Mouse (Mus musculus): ENCODE results near the gene Thsd7b.
"Not testable (repeated sequence)": the region's sequence is repeated elsewhere in the genome, so short reads cannot be mapped to it uniquely, and the experiment has no call there.

The Thsd7b gene

GRCm38 (mm10) chr1:130066193-130066959 lies 793.3 kb downstream of the Thsd7b start:
- in situ Hi-C loops (cut with MboI, MseI): no loop called here

DNA sequence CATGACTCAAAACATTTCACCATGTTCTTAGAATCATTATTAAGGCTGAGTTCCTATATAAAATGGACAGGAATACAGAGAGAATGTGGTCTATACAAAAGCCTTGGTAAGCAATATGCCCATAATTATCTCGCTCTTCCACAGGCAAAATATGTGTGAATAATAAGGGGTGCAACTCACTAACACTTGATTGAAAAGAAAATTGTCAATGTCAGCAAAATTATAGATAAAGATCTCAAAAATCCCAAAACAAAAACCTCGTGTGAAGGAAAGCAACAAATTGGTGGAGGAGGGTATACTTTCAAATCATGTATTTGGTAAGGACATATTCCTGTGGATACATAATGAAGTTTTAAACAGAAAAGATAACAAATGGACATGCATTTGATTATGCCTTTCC lies 810.7 kb downstream of the Thsd7b start:
- in situ Hi-C loops (cut with MboI, MseI): no loop called here

DNA sequence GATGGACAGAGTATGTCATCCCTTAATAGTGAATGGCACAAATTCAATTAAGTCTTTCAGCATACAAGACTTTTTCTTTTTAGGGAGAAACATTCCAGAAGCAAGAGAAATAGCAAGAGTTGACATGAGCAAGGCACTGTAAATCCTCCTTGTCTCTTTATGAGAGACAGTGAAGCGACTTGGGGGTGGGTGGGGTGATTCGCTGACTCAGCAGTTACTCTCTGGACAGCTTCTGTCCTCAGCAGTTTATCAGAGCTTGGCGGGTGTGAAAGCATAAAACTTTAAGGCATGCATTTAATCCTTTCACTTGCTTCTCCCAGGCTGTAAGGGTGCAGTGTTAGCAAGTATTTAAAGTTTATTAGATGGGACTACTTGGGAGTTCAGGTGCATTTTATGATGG lies 812.1 kb downstream of the Thsd7b start:
- in situ Hi-C loops (cut with MboI, MseI): no loop called here

GRCm38 (mm10) chr1:130085910-130086309 lies 812.8 kb downstream of the Thsd7b start:
- in situ Hi-C loops (cut with MboI, MseI): no loop called here

GRCm38 (mm10) chr1:130099227-130099626 lies 826.1 kb downstream of the Thsd7b start:
- in situ Hi-C loops (cut with MboI, MseI): no loop called here

- in situ Hi-C loops (cut with MboI, MseI): no loop called here
Measured at GRCm38 (mm10) chr1:130112580-130113314, 839.6 kb downstream of the Thsd7b start.

DNA sequence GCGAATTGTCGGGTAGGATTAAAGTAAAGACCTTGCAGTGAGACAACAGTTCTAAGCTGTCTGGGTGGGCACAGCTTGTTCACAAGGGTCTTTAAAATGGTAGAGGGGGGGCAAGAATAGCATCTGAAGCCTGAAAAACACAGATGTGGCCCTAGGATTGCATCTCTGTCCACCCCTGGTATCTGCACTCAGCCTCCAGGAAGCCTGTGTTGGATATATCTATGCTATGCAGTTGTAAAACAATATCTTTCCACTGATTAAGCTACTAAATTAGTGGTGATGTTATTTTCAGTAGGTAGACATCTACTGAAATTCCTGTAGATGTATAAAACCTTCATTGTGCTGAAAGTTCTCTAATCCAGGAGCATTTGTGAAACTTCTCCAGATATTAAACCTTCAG lies 840.4 kb downstream of the Thsd7b start:
- in situ Hi-C loops (cut with MboI, MseI): no loop called here

GRCm38 (mm10) chr1:130130901-130131300 lies 857.8 kb downstream of the Thsd7b start:
- in situ Hi-C loops (cut with MboI, MseI): no loop called here

- in situ Hi-C loops (cut with MboI, MseI): loop anchor here (10.0 kb wide), 2 partner anchors 179 to 189 kb away; no protein-coding TSS in a partner anchor
Measured at GRCm38 (mm10) chr1:130166187-130166586, 893.1 kb downstream of the Thsd7b start.

- in situ Hi-C loops (cut with MboI, MseI): loop anchor here (10.0 kb wide), 2 partner anchors 178 to 188 kb away; no protein-coding TSS in a partner anchor
Measured at GRCm38 (mm10) chr1:130167260-130167659, 894.2 kb downstream of the Thsd7b start.

GRCm38 (mm10) chr1:130169875-130170274 lies 896.8 kb downstream of the Thsd7b start:
- in situ Hi-C loops (cut with MboI, MseI): loop anchor here (10.0 kb wide), 2 partner anchors 175 to 185 kb away; no protein-coding TSS in a partner anchor

DNA sequence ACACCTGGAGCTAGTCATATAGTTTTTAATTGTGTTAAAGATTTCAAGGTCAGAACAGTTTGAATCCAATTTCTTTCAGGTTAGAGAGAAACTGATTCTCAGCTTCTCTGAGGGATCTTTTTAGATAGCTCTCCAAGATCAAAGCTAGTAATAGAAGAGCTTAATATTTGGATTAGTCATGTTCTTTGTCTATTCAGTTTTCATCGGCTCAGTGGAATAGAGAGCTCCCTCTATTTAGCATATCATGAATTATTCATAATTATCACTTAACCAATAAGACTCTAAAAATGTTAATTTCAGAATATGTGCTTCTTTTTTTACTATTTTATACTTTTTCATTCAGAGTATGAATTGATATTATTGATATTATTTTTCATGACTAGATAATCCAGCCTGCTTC lies 897.2 kb downstream of the Thsd7b start:
- in situ Hi-C loops (cut with MboI, MseI): no loop called here

GRCm38 (mm10) chr1:130186836-130187235 lies 913.7 kb downstream of the Thsd7b start:
- in situ Hi-C loops (cut with MboI, MseI): not testable (repeated sequence)

DNA sequence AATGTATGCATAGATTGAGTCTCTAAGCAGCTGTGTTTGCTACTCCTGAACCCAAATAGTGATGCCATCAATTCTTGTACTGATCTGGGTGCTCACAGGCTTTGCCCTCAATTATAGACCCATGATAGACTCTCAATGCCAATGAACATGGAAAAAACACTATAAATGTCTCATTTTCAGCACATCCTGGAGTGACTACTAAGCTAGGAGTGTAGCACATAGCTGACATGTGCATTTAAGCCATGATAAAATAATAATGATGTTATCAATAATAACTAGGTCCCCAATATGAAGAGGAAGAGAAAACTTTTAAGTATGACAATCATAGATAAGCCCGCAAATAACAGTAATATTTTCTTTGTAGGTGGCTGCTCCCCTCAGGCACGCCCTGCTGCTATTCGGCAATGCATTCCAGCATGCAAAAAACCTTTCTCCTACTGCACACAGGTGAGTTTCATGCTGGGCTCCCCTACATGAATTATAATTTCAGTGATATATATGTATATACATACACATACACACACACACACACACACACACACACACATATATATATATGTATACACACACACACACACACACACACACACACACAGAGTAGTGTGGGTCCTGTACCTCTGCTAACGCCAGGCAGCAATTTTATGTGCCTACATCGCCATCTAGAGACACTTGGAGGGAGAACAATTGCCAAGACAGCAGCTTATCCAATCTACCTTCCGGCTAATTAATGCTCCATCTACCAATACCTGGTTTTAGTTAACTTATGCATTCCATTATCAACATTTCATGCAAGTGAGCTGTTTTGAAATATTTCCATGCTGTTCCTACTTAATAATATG lies 919.3 kb downstream of the Thsd7b start:
- in situ Hi-C loops (cut with MboI, MseI): no loop called here

- in situ Hi-C loops (cut with MboI, MseI): no loop called here
Measured at GRCm38 (mm10) chr1:130217404-130217803, 944.3 kb downstream of the Thsd7b start.

DNA sequence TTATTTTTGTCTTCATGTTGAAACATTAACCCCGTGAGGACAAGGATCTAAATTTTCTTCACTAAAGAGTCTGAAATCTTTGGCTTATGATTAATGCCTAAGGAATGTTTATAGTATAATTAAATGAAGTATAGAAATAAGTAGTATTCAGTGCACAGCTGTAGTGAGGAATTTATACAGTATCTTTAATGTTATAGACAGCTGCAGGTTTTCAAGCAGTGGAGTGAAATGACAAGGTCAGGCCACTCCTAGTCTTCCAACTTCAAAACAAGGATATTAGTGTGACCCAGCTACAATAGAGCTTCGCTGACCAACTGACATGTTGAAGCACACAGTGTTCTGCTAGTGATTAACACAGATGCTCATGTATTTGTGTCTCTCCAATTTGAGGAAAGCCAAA lies 949.8 kb downstream of the Thsd7b start:
- in situ Hi-C loops (cut with MboI, MseI): no loop called here

GRCm38 (mm10) chr1:130245563-130245962 lies 972.5 kb downstream of the Thsd7b start:
- in situ Hi-C loops (cut with MboI, MseI): no loop called here

DNA sequence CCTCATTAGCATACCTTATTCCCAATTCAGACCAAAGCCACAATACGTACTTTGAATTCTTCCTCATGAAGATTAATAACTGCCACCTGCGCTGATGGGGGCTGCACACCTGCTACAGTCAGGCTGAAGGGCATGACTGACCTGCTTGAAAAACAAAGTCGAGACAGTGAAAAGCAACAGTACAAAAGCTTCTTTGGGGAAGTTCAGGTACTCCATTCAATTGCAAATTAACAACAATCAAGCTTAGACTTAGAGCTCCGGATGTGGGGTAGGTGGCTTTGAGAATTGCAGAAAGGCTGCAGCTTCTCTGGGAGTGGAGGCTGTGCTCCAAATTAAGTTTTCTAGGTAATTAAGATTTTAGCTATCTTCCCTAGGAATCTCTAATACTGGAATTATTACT lies 973.2 kb downstream of the Thsd7b start:
- in situ Hi-C loops (cut with MboI, MseI): not testable (repeated sequence)

- in situ Hi-C loops (cut with MboI, MseI): not testable (repeated sequence)
Measured at GRCm38 (mm10) chr1:130246930-130247329, 973.8 kb downstream of the Thsd7b start.

DNA sequence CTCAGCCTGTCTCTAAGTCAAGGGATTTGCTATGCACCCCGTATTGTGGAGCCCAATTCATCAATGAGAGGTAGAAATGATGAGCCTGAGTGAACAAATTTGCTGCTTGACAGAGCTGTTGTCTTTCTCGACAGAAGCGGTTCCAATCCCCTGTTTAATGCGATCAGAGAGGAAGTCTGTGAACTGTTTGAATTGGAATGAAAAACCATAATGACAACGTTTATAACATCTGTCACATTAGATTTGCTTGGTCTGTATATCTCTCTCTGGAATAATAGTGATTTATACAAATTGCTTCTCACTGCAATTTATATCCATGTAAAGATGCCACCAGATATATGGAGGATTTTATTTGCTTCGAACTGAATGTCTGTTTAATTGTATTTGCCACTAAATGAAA lies 988.9 kb downstream of the Thsd7b start:
- in situ Hi-C loops (cut with MboI, MseI): no loop called here
